Mouse (Mus musculus) MEL (cell line): ENCODE measurements at regions not wholly inside any gene's neighbourhood (a gene's known extent, or its start where the extent isn't known, plus 50 kb on each side); places are given as distances from the start of the nearest gene placed in this dataset.

ENCODE experiments used
- CTCF ChIP-seq, 3 experiments: IDR thresholded peaks in 2 of 3; conservative IDR thresholded peaks in 1 of 3; 2 replicates each; pipeline ENCODE4 v1.5.1; 2011 to 2012; ENCODE audit warnings: low read length in 3 of 3, low read depth in 2 of 3, mild to moderate bottlenecking in 2 of 3, improper control_type of control experiment in 1 of 3, inconsistent platforms in 1 of 3, mixed read lengths in 1 of 3, moderate library complexity in 1 of 3; ENCODE audit not compliant: control insufficient read depth in 1 of 3, insufficient read depth in 1 of 3, poor library complexity in 1 of 3, severe bottlenecking in 1 of 3
- EP300 ChIP-seq, 2 experiments: IDR thresholded peaks; 2 replicates each; pipeline ENCODE4 v1.6.1; 2011; ENCODE audit warnings: improper control_type of control experiment in 2 of 2, low read length in 2 of 2, low read depth in 1 of 2, mild to moderate bottlenecking in 1 of 2
- GATA1 ChIP-seq: IDR thresholded peaks from 2 replicates; pipeline ENCODE4 v1.6.1; 2011; ENCODE audit warnings: low read depth, low read length, improper control_type of control experiment
- MAX ChIP-seq: IDR thresholded peaks from 2 replicates; pipeline ENCODE4 v1.6.1; 2011; ENCODE audit warnings: low read length, improper control_type of control experiment
- POLR2A ChIP-seq, 2 experiments: IDR thresholded peaks; 2 replicates each; pipeline ENCODE4 v1.6.1; 2011 to 2012; ENCODE audit warnings: low read length in 2 of 2, mild to moderate bottlenecking in 2 of 2, control low read depth in 1 of 2, improper control_type of control experiment in 1 of 2, low read depth in 1 of 2, moderate library complexity in 1 of 2; ENCODE audit not compliant: control insufficient read depth in 1 of 2, insufficient read depth in 1 of 2, poor library complexity in 1 of 2
- ZKSCAN1 ChIP-seq: IDR thresholded peaks from 2 replicates; pipeline ENCODE4 v1.6.1; 2012; ENCODE audit warnings: low read depth, mild to moderate bottlenecking, inconsistent platforms, low read length, improper control_type of control experiment, moderate library complexity
- ZMIZ1 ChIP-seq: IDR thresholded peaks from 2 replicates; pipeline ENCODE4 v1.6.1; 2012; ENCODE audit warnings: low read depth, mild to moderate bottlenecking, inconsistent platforms, low read length, improper control_type of control experiment, moderate library complexity
- ZNF384 ChIP-seq: IDR thresholded peaks from 2 replicates; pipeline ENCODE4 v1.6.1; 2012; ENCODE audit warnings: low read depth, mild to moderate bottlenecking, inconsistent platforms, low read length, improper control_type of control experiment

DNA sequence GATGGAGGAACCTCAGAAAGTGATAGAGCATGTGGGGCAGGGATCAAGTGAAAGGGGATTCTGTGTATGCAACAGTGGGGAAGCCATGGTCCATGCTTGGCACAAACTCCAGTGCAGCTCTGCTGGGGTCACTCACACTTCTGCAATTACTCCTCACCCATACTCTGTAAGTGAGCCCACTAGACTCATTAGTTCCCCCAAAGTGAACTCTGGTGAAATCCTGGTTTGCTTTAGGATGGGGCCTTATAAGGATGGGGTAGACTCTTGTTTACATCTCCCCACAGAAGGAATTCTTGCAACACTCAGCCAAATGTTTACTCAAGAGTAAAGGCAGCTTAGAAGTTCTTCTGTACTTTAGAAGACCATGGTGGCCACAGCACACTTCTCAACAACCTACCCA is 62.2 kb upstream of the Cachd1 start:
- TF ChIP-seq GATA1 (no peak), MAX (no peak), ZNF384 (no peak), CTCF (IDR thresholded peaks at IDR 0.05 in 2 of 3, conservative IDR thresholded peaks at IDR 0.05 in 1 of 3; ENCODE audit: control insufficient read depth in 1 of 3, insufficient read depth in 1 of 3, low read depth in 2 of 3, low read length in 3 of 3, poor library complexity in 1 of 3, severe bottlenecking in 1 of 3) (no peak), ZKSCAN1 (no peak), ZMIZ1 (no peak), EP300 (IDR thresholded peaks at IDR 0.05; ENCODE audit: low read depth in 1 of 2, low read length in 2 of 2) (no peak), POLR2A (IDR thresholded peaks at IDR 0.05; ENCODE audit: control insufficient read depth in 1 of 2, insufficient read depth in 1 of 2, low read depth in 1 of 2, low read length in 2 of 2, poor library complexity in 1 of 2) (no peak)
